14 mouse cellular contexts compared by ENCODE assay signal in the genomic region with DNA sequence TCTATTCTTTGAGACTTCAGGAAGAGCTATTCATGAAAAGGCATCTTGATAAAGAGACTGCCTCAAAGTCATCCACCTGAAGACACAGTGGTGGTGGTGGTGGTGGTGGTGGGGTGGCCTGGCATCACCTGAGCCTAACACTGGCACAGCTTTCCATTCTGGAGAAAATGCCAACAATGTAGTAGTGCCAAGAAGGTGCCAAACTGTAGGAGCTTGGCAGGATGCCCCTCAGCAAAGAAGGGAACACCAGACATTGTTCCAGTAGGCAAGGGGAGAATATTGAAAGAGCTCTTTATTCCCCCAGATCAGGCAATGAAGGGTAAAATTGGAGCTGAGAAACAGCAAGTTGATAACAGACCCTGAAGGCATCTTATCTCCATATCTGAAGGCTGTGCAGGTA.
"Had no signal": no experiment of that assay in that cellular context is flagged by ENCODE, and none has a peak within 500 bp of the region (broad histone marks: within the 10 kb centered on the region; RNA-seq: fewer than 3 reads in every experiment).

No protein-coding gene starts in this region.

- H3K4me3 ChIP-seq: lung, embryonic 15.5 days; megakaryocyte, embryonic 14.5 days; midbrain, embryonic 13.5 days; midbrain, embryonic 15.5 days; neural tube, embryonic 12.5 days; stomach, embryonic 15.5 days had no signal

- DNase-seq: lung, adult 2 months; lung, postnatal 14 days; lung, postnatal 36 days; right cerebral cortex, postnatal 14 days; thymus, adult 2 months; thymus, postnatal 25 days; thymus, postnatal 4 days had no signal

- H3K27ac ChIP-seq: macrophage; midbrain, embryonic 13.5 days; midbrain, embryonic 15.5 days; neural tube, embryonic 12.5 days had no signal
